Mouse (Mus musculus): ENCODE results near the gene Sdha.
A peak's percentile ranks its signal among the peaks of the same experiment; 100 is the strongest.

DNA sequence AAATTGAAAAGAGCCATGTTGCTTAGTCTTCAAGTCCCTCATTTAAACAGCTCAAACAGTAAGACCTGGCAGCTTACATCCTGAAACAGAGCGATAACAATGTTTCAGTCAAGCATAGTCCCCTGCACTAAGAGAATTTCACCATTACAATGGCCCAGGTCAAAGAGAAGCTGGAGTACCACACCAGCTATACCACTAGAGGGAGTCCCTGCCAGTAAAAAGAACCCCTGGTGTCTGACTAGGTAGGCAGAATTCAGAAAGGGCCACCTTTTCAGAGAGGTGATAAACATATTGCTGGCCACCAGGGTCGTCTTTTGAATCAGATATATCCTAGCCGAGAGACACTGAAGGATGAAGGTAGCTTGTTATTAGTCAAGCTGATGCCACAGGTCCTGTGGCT lies 9.0 kb downstream of the Sdha start:
- TF ChIP-seq CTCF (conservative IDR thresholded peaks at IDR 0.05; ENCODE audit: insufficient read depth, insufficient read length, low read depth, low read length) (peak; percentile 48), POLR2A (IDR thresholded peaks at IDR 0.05; ENCODE audit: low read depth, low read length) (no peak)
